Mouse (Mus musculus) liver, embryonic 15.5 days (tissue): ENCODE data around the gene Acp6. TPM values are rescaled to one million over a fixed set of nuclear protein-coding genes. Genes with fewer than 3 reads are reported as not detected.

Experiments
- ATAC-seq: fragments of 200-750 bp; cut with Nextera tagmentation; 2 replicates; pipeline ENCODE4 v1.8.0; 2017; ENCODE audit warnings: moderate number of reproducible peaks, mild to moderate bottlenecking, moderate library complexity; ENCODE audit not compliant: insufficient read depth
- H3K27ac ChIP-seq: fragments of 300-500 bp; sonication (generic); replicated peaks from 2 replicates; pipeline ENCODE4 v1.5.1; 2015; ENCODE audit warnings: mild to moderate bottlenecking, inconsistent platforms
- H3K27me3 ChIP-seq: fragments of 300-500 bp; sonication (generic); 2 replicates; pipeline ENCODE4 v1.6.1; 2015; ENCODE audit warnings: mild to moderate bottlenecking, inconsistent platforms
- H3K36me3 ChIP-seq: fragments of 300-500 bp; sonication (generic); replicated peaks from 2 replicates; pipeline ENCODE4 v1.6.1; 2015; ENCODE audit warnings: moderate library complexity, mild to moderate bottlenecking, inconsistent platforms
- H3K4me1 ChIP-seq: fragments of 300-500 bp; sonication (generic); replicated peaks from 2 replicates; pipeline ENCODE4 v1.6.1; 2015; ENCODE audit warnings: inconsistent platforms
- H3K4me2 ChIP-seq: fragments of 300-500 bp; sonication (generic); 2 replicates; pipeline ENCODE4 v1.6.1; 2015; ENCODE audit warnings: moderate library complexity, mild to moderate bottlenecking, inconsistent platforms
- H3K4me3 ChIP-seq: fragments of 300-500 bp; sonication (generic); replicated peaks from 2 replicates; pipeline ENCODE4 v1.5.1; 2015; ENCODE audit warnings: mild to moderate bottlenecking, inconsistent platforms
- H3K9ac ChIP-seq: fragments of 300-500 bp; sonication (generic); 2 replicates; pipeline ENCODE4 v1.6.1; 2015; ENCODE audit warnings: moderate library complexity, mild to moderate bottlenecking, inconsistent platforms
- H3K9me3 ChIP-seq: fragments of 300-500 bp; sonication (generic); replicated peaks from 2 replicates; pipeline ENCODE4 v1.6.1; 2016; ENCODE audit warnings: inconsistent platforms
- WGBS: fragments of 180-500 bp; shearing (Covaris S2); methylation state at CpG from one replicate; pipeline ENCODE4 v1.1.7; 2015; ENCODE audit warnings: mixed read lengths; ENCODE audit not compliant: insufficient replicate concordance; 5-methylcytosine and 5-hydroxymethylcytosine counted together
- polyA plus RNA-seq: library from polyadenylated mRNA; unstranded; fragments of >200 nt; fragmentation: Nextera tagmentation; extraction: Ambion mirVana; gene quantifications from 2 replicates; pipeline ENCODE4 v1.2.1, GENCODE M21; 2015

Acp6 gene
- polyA plus RNA-seq, 1 experiment from 2014 or later = 17.3 TPM

DNA sequence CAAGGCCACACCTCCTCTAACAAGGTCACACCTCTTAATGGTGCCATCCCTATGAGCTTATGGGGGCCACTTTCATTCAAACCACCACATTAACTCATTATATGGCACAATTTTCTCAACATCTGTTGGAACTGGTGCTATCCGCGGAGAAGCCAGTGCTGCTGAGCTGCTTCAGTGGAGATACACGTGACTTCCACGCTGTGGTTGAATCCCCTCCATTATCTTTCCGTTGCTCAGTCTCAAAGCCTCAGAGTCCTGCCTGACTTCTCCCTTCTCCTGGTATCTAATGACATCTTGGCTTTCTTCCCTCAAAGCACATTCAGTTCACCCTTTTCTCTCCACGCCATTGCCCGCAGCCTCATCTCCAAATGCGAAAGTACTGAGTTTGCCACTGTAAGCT, 38.0 kb downstream of the Acp6 start:
- no peak overlapping the region for H3K4me3 ChIP-seq

DNA sequence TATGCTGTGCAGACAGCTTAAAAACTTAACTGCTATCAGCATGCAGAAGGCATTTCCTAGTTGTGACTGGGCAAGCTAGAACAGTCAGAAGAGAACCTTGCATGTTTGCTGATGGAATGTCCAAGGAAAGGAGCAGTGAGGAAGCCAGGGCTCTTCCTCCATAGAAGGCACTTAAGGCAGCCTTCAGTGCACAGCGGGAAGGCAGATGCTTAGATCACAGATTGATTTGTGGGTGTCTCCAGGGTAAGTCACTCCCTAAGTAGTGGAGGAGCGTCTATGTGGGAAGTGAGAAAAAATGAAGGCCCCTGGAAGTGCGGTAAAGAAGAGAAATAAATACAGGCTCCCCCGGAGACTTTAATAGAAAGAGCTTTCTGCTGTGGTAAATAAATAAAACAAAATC, 40.7 kb downstream of the Acp6 start:
- Histone ChIP-seq H3K27me3 (no peaks in the 10 kb centered on the region), H3K4me1 (0 out of 2 replicates have a peak, but pooled peaks cover 6% of the 10 kb centered on the region), H3K4me2 (no peak overlapping the region), H3K36me3 (no peaks in the 10 kb centered on the region), H3K27ac (no peak overlapping the region), H3K9ac (no peak overlapping the region), H3K4me3 (no peak overlapping the region), H3K9me3 (no peaks in the 10 kb centered on the region)
- WGBS = 32% methylated on average over 4 of the region's 4 CpGs
- ATAC-seq = no peak

More for the DNA sequence above, 38.0 kb downstream of the Acp6 start:
- H3K27ac ChIP-seq = no peak overlapping the region
- no peaks in the 10 kb centered on the region for H3K9me3 ChIP-seq
- no peaks in the 10 kb centered on the region for H3K27me3 ChIP-seq
- no peak overlapping the region for H3K4me2 ChIP-seq
- no peak for ATAC-seq
- H3K4me1 ChIP-seq = 0 out of 2 replicates have a peak, but pooled peaks cover 6% of the 10 kb centered on the region
- no peak overlapping the region for H3K9ac ChIP-seq
- 76% methylated on average over 8 of the region's 8 CpGs for WGBS
- H3K36me3 ChIP-seq = no peaks in the 10 kb centered on the region

DNA sequence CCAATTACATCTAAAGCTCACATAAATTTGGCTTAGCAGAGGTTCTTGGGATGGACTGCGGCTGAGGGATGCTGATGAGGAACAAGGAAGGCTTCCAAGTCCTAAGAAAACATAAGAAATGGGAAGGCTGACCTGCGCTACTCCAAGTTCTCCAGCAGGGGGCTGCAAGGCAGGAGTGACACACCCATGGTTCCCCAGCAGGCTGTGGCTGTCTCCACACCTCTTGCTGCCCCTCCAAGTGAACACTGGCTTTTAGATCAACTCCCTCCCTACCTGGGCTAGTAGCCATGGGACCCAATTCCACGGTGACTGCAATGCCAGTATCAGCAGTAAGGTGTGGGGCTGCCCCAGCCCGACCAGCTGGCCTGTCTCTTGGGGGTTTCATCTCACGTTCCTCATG, 43.4 kb downstream of the Acp6 start:
- Histone ChIP-seq H3K4me2 (no peak overlapping the region), H3K36me3 (peaks cover 12% of the 10 kb centered on the region), H3K4me3 (no peak overlapping the region), H3K9ac (no peak overlapping the region), H3K27ac (no peak overlapping the region), H3K9me3 (no peaks in the 10 kb centered on the region), H3K27me3 (no peaks in the 10 kb centered on the region), H3K4me1 (0 out of 2 replicates have a peak, but pooled peaks cover 6% of the 10 kb centered on the region)
- ATAC-seq = no peak
- 53% methylated on average over 5 of the region's 5 CpGs for WGBS

DNA sequence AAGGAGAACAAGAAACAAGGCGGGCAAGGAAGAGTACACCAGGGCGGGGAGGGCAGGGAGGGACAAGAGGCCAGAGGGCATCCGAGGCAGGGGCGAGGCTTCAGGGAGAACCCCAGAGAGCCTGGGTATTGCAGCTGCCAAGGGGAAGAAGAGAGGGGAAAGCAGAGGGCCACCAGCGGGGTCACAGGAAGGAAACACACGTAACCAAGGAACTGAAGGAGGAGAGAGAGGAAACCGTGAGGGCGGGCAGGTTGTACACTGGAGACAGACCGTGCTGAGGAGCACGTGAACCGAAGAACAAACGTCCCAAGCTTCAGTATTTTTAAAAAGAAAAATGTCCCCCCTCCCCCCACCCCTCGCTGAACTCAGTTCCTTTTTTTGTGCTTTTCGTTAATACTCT, 45.3 kb downstream of the Acp6 start:
- no peak for ATAC-seq
- no peak overlapping the region for H3K27ac ChIP-seq
- H3K27me3 ChIP-seq = no peaks in the 10 kb centered on the region
- H3K36me3 ChIP-seq = peaks cover 17% of the 10 kb centered on the region
- 0 out of 2 replicates have a peak, but pooled peaks cover 6% of the 10 kb centered on the region for H3K4me1 ChIP-seq
- no peaks in the 10 kb centered on the region for H3K9me3 ChIP-seq
- H3K9ac ChIP-seq = no peak overlapping the region
- no peak overlapping the region for H3K4me2 ChIP-seq
- H3K4me3 ChIP-seq = no peak overlapping the region
- 20% methylated on average over 14 of the region's 14 CpGs for WGBS

DNA sequence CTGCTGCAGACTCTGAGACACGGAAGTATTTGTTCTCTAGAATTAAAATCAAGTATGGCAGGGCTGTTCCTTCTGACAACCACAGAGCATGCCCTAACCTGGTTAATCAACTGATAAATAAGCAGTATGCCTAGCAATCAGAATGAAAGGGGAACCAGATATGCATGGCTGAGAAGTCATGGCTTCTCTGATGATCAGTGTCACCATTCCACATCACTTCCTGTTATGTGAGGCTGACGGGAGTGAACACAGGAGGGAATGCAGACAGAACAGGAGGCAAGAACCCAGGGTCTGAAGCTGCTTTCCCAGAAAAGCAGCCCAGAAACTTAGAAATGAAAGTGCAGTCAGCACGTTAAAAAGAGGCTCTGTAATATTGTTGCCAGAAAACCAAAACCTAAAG, 47.9 kb downstream of the Acp6 start:
- Histone ChIP-seq H3K36me3 (peaks cover 27% of the 10 kb centered on the region), H3K4me3 (no peak overlapping the region), H3K27me3 (no peaks in the 10 kb centered on the region), H3K27ac (no peak overlapping the region), H3K9me3 (no peaks in the 10 kb centered on the region), H3K4me1 (no peaks in the 10 kb centered on the region), H3K4me2 (no peak overlapping the region), H3K9ac (no peak overlapping the region)
- WGBS = 46% methylated on average over 3 of the region's 3 CpGs
- ATAC-seq = no peak

DNA sequence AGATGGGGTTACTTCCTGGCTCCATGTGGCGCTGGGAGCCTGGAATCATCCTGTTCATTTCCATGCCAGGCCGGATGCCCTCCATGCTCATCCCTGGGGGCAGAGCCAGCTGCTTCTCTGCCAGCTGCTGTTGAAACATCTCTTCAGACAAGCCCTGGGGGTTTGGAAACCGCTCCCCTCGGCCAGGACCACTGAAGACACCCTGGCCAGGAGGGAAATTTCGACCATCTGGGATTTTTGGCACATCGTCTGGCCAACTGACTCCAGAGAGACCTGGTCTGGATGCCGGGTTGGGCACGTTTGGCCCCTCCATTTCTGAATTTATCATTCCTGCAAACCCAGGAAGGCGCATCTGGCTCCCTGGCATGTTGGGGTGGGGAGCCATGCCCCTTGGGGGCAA, 50.8 kb downstream of the Acp6 start:
- no peak overlapping the region for H3K4me3 ChIP-seq
- no peaks in the 10 kb centered on the region for H3K27me3 ChIP-seq
- no peaks in the 10 kb centered on the region for H3K4me1 ChIP-seq
- peaks cover 41% of the 10 kb centered on the region for H3K36me3 ChIP-seq
- no peak overlapping the region for H3K27ac ChIP-seq
- H3K4me2 ChIP-seq = no peak overlapping the region
- no peak overlapping the region for H3K9ac ChIP-seq
- no peak for ATAC-seq
- WGBS = 75% methylated on average over 9 of the region's 9 CpGs
- H3K9me3 ChIP-seq = no peaks in the 10 kb centered on the region

DNA sequence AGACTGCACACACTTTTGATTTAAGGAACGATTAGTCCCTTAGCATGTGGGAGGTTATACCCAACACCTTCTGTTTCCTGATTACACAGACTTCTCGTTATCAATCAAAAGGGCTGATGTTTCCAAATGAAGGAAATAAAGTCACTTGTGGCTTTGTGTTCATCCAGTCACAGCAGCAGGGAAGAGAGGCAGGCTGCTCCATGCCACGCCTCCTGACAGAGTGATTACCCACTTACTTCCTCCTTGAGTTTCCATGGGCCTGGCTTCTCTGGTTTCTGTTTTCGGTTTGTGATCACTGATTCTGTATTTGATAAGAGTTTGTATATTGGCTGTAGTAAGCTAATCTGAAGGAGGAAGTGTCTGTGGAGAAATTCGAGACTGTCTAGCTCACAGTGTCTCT, 52.6 kb downstream of the Acp6 start:
- no peak for ATAC-seq
- no peaks in the 10 kb centered on the region for H3K4me1 ChIP-seq
- no peaks in the 10 kb centered on the region for H3K27me3 ChIP-seq
- no peak overlapping the region for H3K9ac ChIP-seq
- 22% methylated on average over 5 of the region's 5 CpGs for WGBS
- H3K27ac ChIP-seq = no peak overlapping the region
- H3K36me3 ChIP-seq = peaks cover 38% of the 10 kb centered on the region
- no peak overlapping the region for H3K4me3 ChIP-seq
- no peak overlapping the region for H3K4me2 ChIP-seq
- H3K9me3 ChIP-seq = no peaks in the 10 kb centered on the region

DNA sequence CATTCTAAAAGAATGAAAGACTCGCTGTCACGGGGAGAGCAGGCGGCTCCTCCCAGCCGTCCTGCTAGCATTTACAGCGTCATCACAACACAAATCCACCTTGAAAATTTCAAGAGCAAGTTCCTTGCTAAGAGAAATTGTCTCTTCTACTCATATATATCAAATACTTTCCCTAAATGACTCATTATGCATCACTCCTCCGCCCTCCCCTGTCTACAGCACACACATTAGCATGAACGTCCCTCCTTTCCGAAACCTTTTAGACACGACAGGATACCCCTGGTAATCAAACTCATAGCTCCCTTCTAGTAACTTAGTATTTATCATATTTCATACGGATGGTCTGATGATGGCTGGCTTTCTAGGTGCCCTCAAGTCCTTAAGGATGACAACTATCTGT, 55.3 kb downstream of the Acp6 start:
- no peaks in the 10 kb centered on the region for H3K9me3 ChIP-seq
- peaks cover 34% of the 10 kb centered on the region for H3K36me3 ChIP-seq
- no peak overlapping the region for H3K9ac ChIP-seq
- H3K27ac ChIP-seq = no peak overlapping the region
- WGBS = 84% methylated on average over 10 of the region's 10 CpGs
- no peaks in the 10 kb centered on the region for H3K27me3 ChIP-seq
- H3K4me2 ChIP-seq = no peak overlapping the region
- ATAC-seq = no peak
- H3K4me1 ChIP-seq = no peaks in the 10 kb centered on the region
- H3K4me3 ChIP-seq = no peak overlapping the region

DNA sequence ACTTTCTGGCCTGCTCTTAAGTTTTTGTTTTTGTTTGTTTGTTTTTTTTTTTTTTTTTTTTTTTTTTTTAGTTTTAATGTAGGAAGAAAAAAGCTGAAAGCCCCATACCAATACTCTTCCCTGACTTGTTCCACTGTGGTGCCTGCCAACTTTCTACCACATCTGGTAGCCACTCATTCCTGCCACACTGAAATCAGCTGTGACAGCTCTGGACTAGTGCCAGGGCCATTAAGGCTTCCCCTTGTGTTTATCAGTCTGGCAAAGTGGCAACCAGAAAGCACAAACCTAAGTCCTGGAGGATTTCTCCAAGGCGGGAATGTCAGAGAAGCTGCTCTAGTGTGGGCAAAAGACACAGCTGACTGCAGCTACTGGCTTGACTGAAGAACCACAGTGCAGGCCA, 55.9 kb downstream of the Acp6 start:
- Histone ChIP-seq H3K9me3 (no peaks in the 10 kb centered on the region), H3K27me3 (no peaks in the 10 kb centered on the region), H3K4me2 (no peak overlapping the region), H3K9ac (no peak overlapping the region), H3K36me3 (peaks cover 32% of the 10 kb centered on the region), H3K27ac (no peak overlapping the region), H3K4me3 (no peak overlapping the region), H3K4me1 (no peaks in the 10 kb centered on the region)
- WGBS = 58% methylated on average over 1 of the region's 1 CpGs
- ATAC-seq = no peak

DNA sequence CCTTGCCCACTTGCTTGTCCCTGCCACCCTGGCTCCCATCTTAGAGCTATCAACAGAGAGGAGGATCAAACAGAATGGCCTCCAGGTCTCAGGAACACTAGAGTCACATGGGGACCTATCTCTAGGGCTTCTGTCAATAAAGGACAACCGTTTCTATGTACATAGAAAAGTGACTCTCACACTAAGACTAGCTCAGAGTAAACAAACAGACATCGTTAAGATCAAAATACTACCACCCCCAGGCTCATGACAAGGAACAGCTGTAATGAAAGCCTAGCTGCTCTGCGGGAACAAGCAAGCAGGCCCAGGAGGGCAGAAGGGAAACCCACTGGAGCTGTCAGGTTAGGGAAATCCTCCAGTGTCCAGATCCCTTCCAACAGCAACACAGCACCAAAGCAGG, 56.9 kb downstream of the Acp6 start:
- Histone ChIP-seq H3K27me3 (no peaks in the 10 kb centered on the region), H3K4me3 (no peak overlapping the region), H3K36me3 (peaks cover 25% of the 10 kb centered on the region), H3K4me1 (no peaks in the 10 kb centered on the region), H3K9ac (no peak overlapping the region), H3K27ac (no peak overlapping the region), H3K4me2 (no peak overlapping the region), H3K9me3 (no peaks in the 10 kb centered on the region)
- ATAC-seq = no peak
- WGBS = 62% methylated on average over 3 of the region's 3 CpGs

DNA sequence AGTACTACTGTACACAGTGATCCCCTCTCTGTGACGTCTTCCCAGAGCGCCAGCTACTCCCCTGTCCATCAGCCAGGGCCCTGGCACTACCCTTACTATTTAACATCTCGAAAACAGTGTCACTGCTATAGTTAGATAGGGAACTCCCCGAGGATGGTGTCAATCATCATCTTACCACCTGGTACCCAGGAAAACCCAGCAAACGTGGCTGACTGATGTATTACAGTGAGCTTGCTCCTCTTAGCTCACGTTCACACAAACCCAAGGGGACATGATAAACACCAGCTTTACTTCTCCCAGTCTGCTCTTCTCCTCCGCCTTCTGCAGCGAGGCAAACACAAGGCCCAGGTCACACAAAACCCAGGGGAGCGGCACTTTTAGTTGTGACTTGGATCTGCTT, 64.7 kb downstream of the Acp6 start:
- H3K36me3 ChIP-seq = peaks cover 6% of the 10 kb centered on the region; the same call in 1 of the 2 replicates
- H3K27me3 ChIP-seq = peaks cover 19% of the 10 kb centered on the region
- peaks cover 15% of the 10 kb centered on the region for H3K4me1 ChIP-seq
- H3K9ac ChIP-seq = no peak overlapping the region
- no peak overlapping the region for H3K4me2 ChIP-seq
- WGBS = 66% methylated on average over 9 of the region's 9 CpGs
- H3K9me3 ChIP-seq = no peaks in the 10 kb centered on the region
- no peak for ATAC-seq
- no peak overlapping the region for H3K4me3 ChIP-seq
- H3K27ac ChIP-seq = no peak overlapping the region

DNA sequence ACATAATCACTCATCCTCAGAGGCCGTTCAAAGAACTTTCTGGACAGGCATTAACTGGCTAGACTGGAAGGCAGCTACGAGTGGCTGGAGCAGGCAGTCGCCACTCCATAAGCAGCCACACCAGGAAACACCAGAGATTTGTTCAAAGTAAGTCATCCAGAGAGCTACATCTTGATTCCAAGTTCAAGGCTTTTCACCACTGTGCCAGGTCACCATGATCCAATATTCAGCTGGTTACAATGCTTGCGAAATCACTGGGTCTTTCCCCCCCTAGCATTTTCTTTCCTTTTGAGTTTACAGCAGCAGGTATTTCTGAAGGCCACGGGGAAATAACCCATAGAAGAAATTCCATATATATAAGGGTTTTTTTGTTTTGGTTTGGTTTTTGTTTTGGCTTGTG, 66.7 kb downstream of the Acp6 start:
- H3K27ac ChIP-seq = no peak overlapping the region

More for the DNA sequence above, 66.7 kb downstream of the Acp6 start:
- Histone ChIP-seq H3K36me3 (0 out of 2 replicates have a peak, but pooled peaks cover 6% of the 10 kb centered on the region), H3K4me3 (no peak overlapping the region), H3K4me1 (peaks cover 17% of the 10 kb centered on the region), H3K9ac (no peak overlapping the region), H3K4me2 (no peak overlapping the region), H3K27me3 (peaks cover 25% of the 10 kb centered on the region), H3K9me3 (no peaks in the 10 kb centered on the region)
- WGBS = 63% methylated on average over 5 of the region's 5 CpGs
- no peak for ATAC-seq
